Mouse (Mus musculus) heart, embryonic 11.5 days (tissue): ENCODE measurements around the gene 9330182L06Rik. TPM values are rescaled to one million over a fixed set of nuclear protein-coding genes. Genes with fewer than 3 reads are reported as not detected.

Experiments
- ATAC-seq: fragments of 200-750 bp; cut with Nextera tagmentation; replicated peaks from 2 replicates; pipeline ENCODE4 v1.8.0; 2017; ENCODE audit warnings: moderate library complexity; ENCODE audit not compliant: insufficient number of reproducible peaks, low FRiP score, low TSS enrichment
- H3K27ac ChIP-seq: fragments of 300-500 bp; sonication (generic); 2 replicates; pipeline ENCODE4 v1.5.1; 2014; ENCODE audit warnings: mild to moderate bottlenecking, low read depth, low read length
- H3K27me3 ChIP-seq: fragments of 300-500 bp; sonication (generic); 2 replicates; pipeline ENCODE4 v1.6.1; 2014; ENCODE audit warnings: mild to moderate bottlenecking, low read length, mixed read lengths; ENCODE audit not compliant: control insufficient read depth, insufficient read depth
- H3K36me3 ChIP-seq: fragments of 300-500 bp; sonication (generic); 2 replicates; pipeline ENCODE4 v1.6.1; 2014; ENCODE audit warnings: mild to moderate bottlenecking, low read length, moderate library complexity, mixed read lengths; ENCODE audit not compliant: control insufficient read depth, insufficient read depth
- H3K4me1 ChIP-seq: fragments of 300-500 bp; sonication (generic); 2 replicates; pipeline ENCODE4 v1.6.1; 2014; ENCODE audit warnings: low read length; ENCODE audit not compliant: control insufficient read depth, insufficient read depth
- H3K4me2 ChIP-seq: fragments of 300-500 bp; sonication (generic); 2 replicates; pipeline ENCODE4 v1.6.1; 2014; ENCODE audit warnings: mild to moderate bottlenecking, moderate library complexity
- H3K4me3 ChIP-seq: fragments of 300-500 bp; sonication (generic); 2 replicates; pipeline ENCODE4 v1.5.1; 2014; ENCODE audit warnings: low read depth, low read length
- H3K9ac ChIP-seq: fragments of 300-500 bp; sonication (generic); 2 replicates; pipeline ENCODE4 v1.6.1; 2014; ENCODE audit warnings: mild to moderate bottlenecking, low read depth, low read length, moderate library complexity
- H3K9me3 ChIP-seq: fragments of 300-500 bp; sonication (generic); replicated peaks from 2 replicates; pipeline ENCODE4 v1.6.1; 2016; ENCODE audit warnings: low read length; ENCODE audit not compliant: control insufficient read depth
- WGBS: fragments of 180-500 bp; shearing (Covaris S2); extraction: QIAGEN DNeasy Blood & Tissue Kit; methylation state at CpG from one replicate; pipeline ENCODE4 v1.1.7; 2014; ENCODE audit not compliant: insufficient replicate concordance; 5-methylcytosine and 5-hydroxymethylcytosine counted together
- polyA plus RNA-seq: library from polyadenylated mRNA; unstranded; fragments of >200 nt; fragmentation: Nextera tagmentation; extraction: Ambion mirVana; gene quantifications from 2 replicates; pipeline ENCODE4 v1.2.1, GENCODE M21; 2014

The 9330182L06Rik gene
- 1.9 and 2.4 TPM in 2 replicates for polyA plus RNA-seq

GRCm38 (mm10) chr5:9265586-9266279 lies at the start of gene 9330182L06Rik:
Gene 9330182L06Rik, plus strand, starts transcription at chr5:9266118.
- H3K9me3 ChIP-seq, result no peaks in the 10 kb centered on the region
- H3K36me3 ChIP-seq, result no peaks in the 10 kb centered on the region
- H3K4me1 ChIP-seq, result no peaks in the 10 kb centered on the region
- H3K4me2 ChIP-seq, result peak within 1 kb of the TSS; percentile 68
- peak within 1 kb of the TSS; percentile 54 for H3K9ac ChIP-seq
- H3K27ac ChIP-seq, result no peak within 1 kb of the TSS
- WGBS, result under 1% methylated on average over 34 of the region's 47 CpGs
- H3K4me3 ChIP-seq, result peak within 1 kb of the TSS; percentile 59
- peaks cover 3% of the 10 kb centered on the region; the same call in 1 of the 2 replicates for H3K27me3 ChIP-seq
- peak; percentile 89 for ATAC-seq

- Histone ChIP-seq H3K4me2 (no peak overlapping the region), H3K27ac (no peak overlapping the region), H3K9me3 (no peaks in the 10 kb centered on the region), H3K36me3 (no peaks in the 10 kb centered on the region), H3K4me1 (no peaks in the 10 kb centered on the region), H3K4me3 (no peak overlapping the region), H3K27me3 (no peaks in the 10 kb centered on the region), H3K9ac (no peak overlapping the region)
- no peak for ATAC-seq
- 69% methylated on average over 4 of the region's 4 CpGs for WGBS
These were observed 38.4 kb upstream of the 9330182L06Rik start for GRCm38 (mm10) chr5:9227456-9228008.

- Histone ChIP-seq H3K4me3 (no peak overlapping the region), H3K27me3 (peaks cover 3% of the 10 kb centered on the region; the same call in 1 of the 2 replicates), H3K36me3 (no peaks in the 10 kb centered on the region), H3K9ac (no peak overlapping the region), H3K27ac (no peak overlapping the region), H3K4me1 (no peaks in the 10 kb centered on the region), H3K4me2 (no peak overlapping the region), H3K9me3 (no peaks in the 10 kb centered on the region)
- 63% methylated on average over 4 of the region's 4 CpGs for WGBS
- no peak for ATAC-seq
These were observed 1.6 kb upstream of the 9330182L06Rik start for GRCm38 (mm10) chr5:9264361-9264760.

GRCm38 (mm10) chr5:9266280-9266923 lies 484 bp downstream of the 9330182L06Rik start:
- Histone ChIP-seq H3K27ac (no peak overlapping the region), H3K9me3 (no peaks in the 10 kb centered on the region; the same call in 1 of the 2 replicates), H3K4me1 (no peaks in the 10 kb centered on the region), H3K27me3 (peaks cover 3% of the 10 kb centered on the region; the same call in 1 of the 2 replicates), H3K4me3 (peak overlapping the region; percentile 59), H3K36me3 (no peaks in the 10 kb centered on the region), H3K4me2 (peak overlapping the region; percentile 68), H3K9ac (peak overlapping the region; percentile 54)
- ATAC-seq, result peak; percentile 56
- whole genome bisulfite sequencing, result under 1% methylated on average over 26 of the region's 30 CpGs

- H3K9me3 ChIP-seq, result no peaks in the 10 kb centered on the region; the same call in 1 of the 2 replicates
- no peak overlapping the region for H3K9ac ChIP-seq
- H3K36me3 ChIP-seq, result no peaks in the 10 kb centered on the region
- H3K27me3 ChIP-seq, result peaks cover 3% of the 10 kb centered on the region; the same call in 1 of the 2 replicates
- H3K27ac ChIP-seq, result no peak overlapping the region
- WGBS, result 78% methylated on average over 3 of the region's 3 CpGs
- ATAC-seq, result no peak
- no peak overlapping the region for H3K4me3 ChIP-seq
- no peak overlapping the region for H3K4me2 ChIP-seq
- H3K4me1 ChIP-seq, result no peaks in the 10 kb centered on the region
These were observed 3.7 kb downstream of the 9330182L06Rik start for GRCm38 (mm10) chr5:9269666-9270065.

GRCm38 (mm10) chr5:9272976-9273375 lies 7.1 kb downstream of the 9330182L06Rik start:
- Histone ChIP-seq H3K27me3 (no peaks in the 10 kb centered on the region), H3K9me3 (no peaks in the 10 kb centered on the region; the same call in 1 of the 2 replicates), H3K9ac (no peak overlapping the region), H3K4me1 (no peaks in the 10 kb centered on the region), H3K36me3 (no peaks in the 10 kb centered on the region), H3K27ac (no peak overlapping the region), H3K4me2 (no peak overlapping the region), H3K4me3 (no peak overlapping the region)
- no peak for ATAC-seq
- WGBS, result 87% methylated on average over 3 of the region's 3 CpGs

GRCm38 (mm10) chr5:9295777-9296549 lies 30.0 kb downstream of the 9330182L06Rik start:
- ATAC-seq, result no peak
- WGBS, result 92% methylated on average over 2 of the region's 2 CpGs
- no peaks in the 10 kb centered on the region for H3K9me3 ChIP-seq
- H3K36me3 ChIP-seq, result no peaks in the 10 kb centered on the region
- H3K9ac ChIP-seq, result no peak overlapping the region
- no peaks in the 10 kb centered on the region for H3K4me1 ChIP-seq
- H3K4me3 ChIP-seq, result no peak overlapping the region
- no peak overlapping the region for H3K27ac ChIP-seq
- H3K4me2 ChIP-seq, result no peak overlapping the region
- H3K27me3 ChIP-seq, result no peaks in the 10 kb centered on the region

GRCm38 (mm10) chr5:9296550-9296928 lies 30.6 kb downstream of the 9330182L06Rik start:
- H3K36me3 ChIP-seq, result no peaks in the 10 kb centered on the region
- no peaks in the 10 kb centered on the region for H3K27me3 ChIP-seq
- no peak overlapping the region for H3K4me2 ChIP-seq
- H3K4me1 ChIP-seq, result no peaks in the 10 kb centered on the region
- no peak overlapping the region for H3K4me3 ChIP-seq
- no peak overlapping the region for H3K27ac ChIP-seq
- H3K9me3 ChIP-seq, result no peaks in the 10 kb centered on the region
- no peak; the same call in 1 of the 2 replicates for ATAC-seq
- H3K9ac ChIP-seq, result no peak overlapping the region
